Mouse (Mus musculus): ENCODE measurements at regions not wholly inside any gene's neighbourhood (a gene's known extent, or its start where the extent isn't known, plus 50 kb on each side); places are given as distances from the start of the nearest gene placed in this dataset.

GRCm38 (mm10) chr8:88845916-88846315 lies 149.1 kb downstream of the Cyld start:
- ATAC-seq (ENCODE audit: low FRiP score, low TSS enrichment) (no peak), DNase-seq (ENCODE audit: low spot score) (no peak)
- Histone ChIP-seq H3K4me3 (ENCODE audit: low read depth, low read length) (no peak overlapping the region), H3K27me3 (ENCODE audit: control insufficient read depth, insufficient read depth, low read length) (no peaks in the 10 kb centered on the region), H3K36me3 (ENCODE audit: control insufficient read depth, insufficient read depth, low read length) (no peaks in the 10 kb centered on the region), H3K9me3 (ENCODE audit: control insufficient read depth, low read length) (no peaks in the 10 kb centered on the region), H3K27ac (replicated peaks) (no peak overlapping the region), H3K4me2 (replicated peaks; ENCODE audit: low read depth) (no peak overlapping the region), H3K9ac (ENCODE audit: low read length) (no peak overlapping the region), H3K4me1 (replicated peaks; ENCODE audit: control insufficient read depth, insufficient read depth) (no peaks in the 10 kb centered on the region)
- WGBS: 35% methylated on average over 11 of the region's 11 CpGs
- TF ChIP-seq EP300 (optimal IDR thresholded peaks at IDR 0.05): no peak
- TF ChIP-seq CTCF (IDR thresholded peaks at IDR 0.05; ENCODE audit: low read depth): no peak

DNA sequence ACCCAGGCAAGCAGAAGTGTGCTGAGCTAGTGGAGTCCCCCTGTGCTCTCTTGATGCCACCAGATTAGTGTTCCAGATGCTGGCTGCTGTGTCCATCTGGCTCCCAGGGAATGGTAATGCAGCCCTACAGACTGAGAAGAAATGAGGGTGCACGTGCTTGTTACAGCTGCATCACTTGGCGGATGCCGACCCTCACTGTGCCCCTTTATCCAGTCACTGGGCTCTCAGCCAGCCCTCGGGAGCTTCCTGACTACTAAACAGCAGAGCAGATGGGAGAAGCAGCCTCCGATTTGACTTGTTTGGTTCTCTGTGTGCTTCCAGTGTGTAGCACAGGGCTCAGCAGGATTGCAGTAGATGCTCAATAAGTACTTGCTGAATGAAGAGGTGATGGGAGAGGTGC lies 147.5 kb downstream of the Cyld start:
- Histone ChIP-seq H3K4me3 (ENCODE audit: low read depth, low read length) (no peak overlapping the region), H3K4me2 (replicated peaks; ENCODE audit: low read depth) (no peak overlapping the region), H3K36me3 (ENCODE audit: control insufficient read depth, insufficient read depth, low read length) (no peaks in the 10 kb centered on the region), H3K27me3 (ENCODE audit: control insufficient read depth, insufficient read depth, low read length) (no peaks in the 10 kb centered on the region), H3K4me1 (replicated peaks; ENCODE audit: control insufficient read depth, insufficient read depth) (no peaks in the 10 kb centered on the region), H3K9ac (ENCODE audit: low read length) (no peak overlapping the region), H3K9me3 (ENCODE audit: control insufficient read depth, low read length) (no peaks in the 10 kb centered on the region), H3K27ac (replicated peaks) (no peak overlapping the region)
- 50% methylated on average over 5 of the region's 5 CpGs for WGBS
- DNase-seq (ENCODE audit: low spot score) (no peak), ATAC-seq (ENCODE audit: low FRiP score, low TSS enrichment) (no peak)
- no peak for TF ChIP-seq EP300 (optimal IDR thresholded peaks at IDR 0.05)
- no peak for TF ChIP-seq CTCF (IDR thresholded peaks at IDR 0.05; ENCODE audit: low read depth)

DNA sequence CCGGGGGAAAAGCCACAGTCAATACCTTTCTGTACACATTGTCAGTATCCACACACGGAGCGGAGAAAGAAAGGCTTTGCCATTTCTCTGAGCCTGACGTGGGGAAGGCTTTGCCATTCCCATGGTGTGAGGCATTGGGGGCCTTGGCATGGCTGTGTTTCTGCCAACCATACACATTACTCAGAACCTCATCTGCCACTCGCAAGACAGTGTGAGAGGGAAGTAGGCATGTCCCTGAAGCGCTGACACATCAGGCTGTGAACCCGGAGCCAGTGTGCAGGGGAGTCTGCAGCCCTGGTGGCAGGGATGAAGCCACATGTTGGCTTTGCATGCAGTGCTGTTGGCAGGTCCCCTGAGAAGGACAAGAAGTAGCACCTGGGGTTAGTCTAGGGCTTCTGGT lies 145.6 kb downstream of the Cyld start:
- DNase-seq (ENCODE audit: low spot score) (no peak), ATAC-seq (ENCODE audit: low FRiP score, low TSS enrichment) (no peak)
- H3K4me1 ChIP-seq (replicated peaks; ENCODE audit: control insufficient read depth, insufficient read depth): no peaks in the 10 kb centered on the region
- 70% methylated on average over 7 of the region's 7 CpGs for WGBS
- H3K36me3 ChIP-seq (ENCODE audit: control insufficient read depth, insufficient read depth, low read length): no peaks in the 10 kb centered on the region
- no peak overlapping the region for H3K27ac ChIP-seq (replicated peaks)
- no peak overlapping the region for H3K4me2 ChIP-seq (replicated peaks; ENCODE audit: low read depth)
- no peak overlapping the region for H3K4me3 ChIP-seq (ENCODE audit: low read depth, low read length)
- H3K9me3 ChIP-seq (ENCODE audit: control insufficient read depth, low read length): no peaks in the 10 kb centered on the region
- no peak for TF ChIP-seq EP300 (optimal IDR thresholded peaks at IDR 0.05)
- TF ChIP-seq CTCF (IDR thresholded peaks at IDR 0.05; ENCODE audit: low read depth): no peak
- no peak overlapping the region for H3K9ac ChIP-seq (ENCODE audit: low read length)
- H3K27me3 ChIP-seq (ENCODE audit: control insufficient read depth, insufficient read depth, low read length): no peaks in the 10 kb centered on the region

GRCm38 (mm10) chr8:88840096-88840495 lies 143.3 kb downstream of the Cyld start:
- WGBS: 61% methylated on average over 5 of the region's 5 CpGs
- no peak for ATAC-seq (ENCODE audit: low FRiP score, low TSS enrichment)

DNA sequence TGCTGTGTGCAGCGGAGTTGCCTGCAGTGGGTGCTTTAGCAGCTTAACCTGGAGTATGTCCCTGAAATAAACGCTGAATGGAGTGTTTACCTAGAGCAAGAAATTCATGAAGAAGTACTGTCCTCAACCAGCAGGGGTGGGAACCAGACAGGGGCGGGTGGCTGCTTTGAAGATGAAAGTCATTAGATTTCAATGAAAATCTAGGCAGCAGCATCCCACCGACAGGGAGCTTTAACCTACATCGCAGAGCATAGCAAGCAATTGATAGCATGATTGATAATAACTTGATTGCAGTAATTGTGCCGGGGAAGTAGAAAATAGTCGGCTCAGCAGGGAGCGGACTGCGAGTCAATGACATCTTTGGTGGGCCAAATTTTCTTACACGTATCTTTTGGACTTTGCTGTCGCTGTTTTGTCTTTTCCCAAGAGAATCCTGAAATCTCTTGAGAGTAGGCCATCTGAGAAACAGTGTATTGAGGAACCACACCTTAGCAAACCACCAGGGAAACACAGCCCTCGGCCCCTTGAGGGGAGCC lies 139.0 kb downstream of the Cyld start:
- no peak overlapping the region for H3K9ac ChIP-seq (ENCODE audit: low read length)
- H3K4me1 ChIP-seq (replicated peaks; ENCODE audit: control insufficient read depth, insufficient read depth): no peaks in the 10 kb centered on the region
- no peak overlapping the region for H3K27ac ChIP-seq (replicated peaks)
- TF ChIP-seq CTCF (IDR thresholded peaks at IDR 0.05; ENCODE audit: low read depth) (peak; percentile 16; the same call in 1 of the 2 replicates), EP300 (optimal IDR thresholded peaks at IDR 0.05) (no peak)
- WGBS: 53% methylated on average over 12 of the region's 12 CpGs
- no peak for DNase-seq (ENCODE audit: low spot score)
- no peak overlapping the region for H3K4me2 ChIP-seq (replicated peaks; ENCODE audit: low read depth)
- H3K9me3 ChIP-seq (ENCODE audit: control insufficient read depth, low read length): no peaks in the 10 kb centered on the region
- no peaks in the 10 kb centered on the region for H3K27me3 ChIP-seq (ENCODE audit: control insufficient read depth, insufficient read depth, low read length)
- no peaks in the 10 kb centered on the region for H3K36me3 ChIP-seq (ENCODE audit: control insufficient read depth, insufficient read depth, low read length)
- no peak overlapping the region for H3K4me3 ChIP-seq (ENCODE audit: low read depth, low read length)
- no peak for ATAC-seq (ENCODE audit: low FRiP score, low TSS enrichment)

More at GRCm38 (mm10) chr8:88840096-88840495, 143.3 kb downstream of the Cyld start:
- no peak overlapping the region for H3K4me3 ChIP-seq (ENCODE audit: low read depth, low read length)
- H3K27me3 ChIP-seq (ENCODE audit: control insufficient read depth, insufficient read depth, low read length): no peaks in the 10 kb centered on the region
- no peak overlapping the region for H3K27ac ChIP-seq (replicated peaks)
- DNase-seq (ENCODE audit: low spot score): no peak
- H3K4me1 ChIP-seq (replicated peaks; ENCODE audit: control insufficient read depth, insufficient read depth): no peaks in the 10 kb centered on the region
- H3K9ac ChIP-seq (ENCODE audit: low read length): no peak overlapping the region
- no peak for TF ChIP-seq EP300 (optimal IDR thresholded peaks at IDR 0.05)
- no peak for TF ChIP-seq CTCF (IDR thresholded peaks at IDR 0.05; ENCODE audit: low read depth)
- no peaks in the 10 kb centered on the region for H3K36me3 ChIP-seq (ENCODE audit: control insufficient read depth, insufficient read depth, low read length)
- no peak overlapping the region for H3K4me2 ChIP-seq (replicated peaks; ENCODE audit: low read depth)
- no peaks in the 10 kb centered on the region for H3K9me3 ChIP-seq (ENCODE audit: control insufficient read depth, low read length)

- H3K4me3 ChIP-seq (ENCODE audit: low read depth, low read length): no peak overlapping the region
- H3K9me3 ChIP-seq (ENCODE audit: control insufficient read depth, low read length): no peaks in the 10 kb centered on the region
- no peaks in the 10 kb centered on the region for H3K4me1 ChIP-seq (replicated peaks; ENCODE audit: control insufficient read depth, insufficient read depth)
- DNase-seq (ENCODE audit: low spot score) (no peak), ATAC-seq (ENCODE audit: low FRiP score, low TSS enrichment) (no peak)
- H3K27me3 ChIP-seq (ENCODE audit: control insufficient read depth, insufficient read depth, low read length): no peaks in the 10 kb centered on the region
- TF ChIP-seq EP300 (optimal IDR thresholded peaks at IDR 0.05): no peak
- peak; percentile 48 for TF ChIP-seq CTCF (IDR thresholded peaks at IDR 0.05; ENCODE audit: low read depth)
- H3K36me3 ChIP-seq (ENCODE audit: control insufficient read depth, insufficient read depth, low read length): no peaks in the 10 kb centered on the region
- H3K4me2 ChIP-seq (replicated peaks; ENCODE audit: low read depth): no peak overlapping the region
- WGBS: 50% methylated on average over 5 of the region's 5 CpGs
- no peak overlapping the region for H3K27ac ChIP-seq (replicated peaks)
- H3K9ac ChIP-seq (ENCODE audit: low read length): no peak overlapping the region
Observed at GRCm38 (mm10) chr8:88825816-88826215, 129.0 kb downstream of the Cyld start.

All from stomach, postnatal 0 days (tissue).